Comparison of ENCODE assay signal across 15 mouse cellular contexts in genomic region chr14:74723541-74723940, GRCm38 (mm10). TPM values are rescaled to one million over a fixed set of nuclear protein-coding genes. Genes with fewer than 3 reads are reported as not detected.
A peak's percentile ranks its signal among the peaks of the same experiment; 100 is the strongest.
DNase-seq lines count a peak whose midpoint lies in the region; ATAC-seq and TF ChIP-seq lines count a peak whose summit lies in the region.
"Had no signal": no experiment of that assay in that cellular context is flagged by ENCODE, and none has a peak within 500 bp of the region (broad histone marks: within the 10 kb centered on the region; RNA-seq: fewer than 3 reads in every experiment).

No protein-coding gene starts in this region.

- TF ChIP-seq RAD21 in MEL (IDR thresholded peaks at IDR 0.05; ENCODE audit: low read depth, low read length): peak; percentile 27

- TF ChIP-seq POLR2A in MEL (IDR thresholded peaks at IDR 0.05; ENCODE audit: control insufficient read depth in 1 of 2, insufficient read depth in 1 of 2, low read depth in 1 of 2, low read length in 2 of 2, poor library complexity in 1 of 2): no peak

- H3K9me3 ChIP-seq in intestine, postnatal 0 days (ENCODE audit: control insufficient read depth): no peaks in the 10 kb centered on the region
- no peaks in the 10 kb centered on the region for H3K9me3 ChIP-seq in intestine, embryonic 16.5 days (ENCODE audit: control insufficient read depth, low read length)
- H3K9me3 ChIP-seq in MEL (replicated peaks; ENCODE audit: insufficient read depth, low read length): no peaks in the 10 kb centered on the region
- H3K9me3 ChIP-seq: forebrain, embryonic 13.5 days; G1E; hindbrain, embryonic 13.5 days; lung, embryonic 15.5 days; midbrain, embryonic 13.5 days had no signal

- ATAC-seq in intestine, postnatal 0 days: no peak
- ATAC-seq in intestine, embryonic 16.5 days: no peak
- ATAC-seq: forebrain, embryonic 13.5 days; midbrain, embryonic 13.5 days had no signal

- TF ChIP-seq CTCF in intestine, postnatal 0 days (IDR thresholded peaks at IDR 0.05; ENCODE audit: low read depth): peak; percentile 47
- TF ChIP-seq CTCF in left cerebral cortex, adult 2 months (IDR thresholded peaks at IDR 0.05): peak; percentile 35
- peak in 2 of 3 experiments; percentile 16 to 23; a peak in 2 of 6 replicates for TF ChIP-seq CTCF in MEL (IDR thresholded peaks at IDR 0.05 in 2 of 3, conservative IDR thresholded peaks at IDR 0.05 in 1 of 3; ENCODE audit: control insufficient read depth in 1 of 3, insufficient read depth in 1 of 3, low read depth in 2 of 3, low read length in 3 of 3, poor library complexity in 1 of 3, severe bottlenecking in 1 of 3)

- H3K79me2 ChIP-seq in MEL (ENCODE audit: control insufficient read depth, insufficient read depth, low read length, poor library complexity): no peaks in the 10 kb centered on the region

- 71% methylated on average over 3 of the region's 3 CpGs for WGBS in intestine, postnatal 0 days
- WGBS in intestine, embryonic 16.5 days: 72% methylated on average over 3 of the region's 3 CpGs

- intact Hi-C loops in left cerebral cortex, adult 2 months (cut with DNase I): no loop called here

- TF ChIP-seq EP300 in MEL (IDR thresholded peaks at IDR 0.05; ENCODE audit: low read depth in 1 of 2, low read length in 2 of 2): no peak

- H3K27me3 ChIP-seq in intestine, postnatal 0 days (replicated peaks; ENCODE audit: control insufficient read depth, insufficient read depth, low read length): no peaks in the 10 kb centered on the region
- no peaks in the 10 kb centered on the region for H3K27me3 ChIP-seq in intestine, embryonic 16.5 days (replicated peaks; ENCODE audit: control insufficient read depth, insufficient read depth, low read length)
- peaks cover 3 to 7% of the 10 kb centered on the region in 2 experiments for H3K27me3 ChIP-seq in MEL (ENCODE audit: control insufficient read depth in 1 of 2, insufficient read depth in 2 of 2, low read length in 2 of 2)
- H3K27me3 ChIP-seq: forebrain, embryonic 13.5 days; hindbrain, embryonic 13.5 days; lung, embryonic 15.5 days; midbrain, embryonic 13.5 days had no signal

- H3K4me1 ChIP-seq in intestine, postnatal 0 days (replicated peaks; ENCODE audit: control insufficient read depth, insufficient read depth, low read length): no peaks in the 10 kb centered on the region
- no peaks in the 10 kb centered on the region for H3K4me1 ChIP-seq in intestine, embryonic 16.5 days (ENCODE audit: control insufficient read depth, insufficient read depth, low read length)
- no peaks in the 10 kb centered on the region for H3K4me1 ChIP-seq in MEL (ENCODE audit: control insufficient read depth in 1 of 2, insufficient read depth in 2 of 2, low read length in 2 of 2)
- H3K4me1 ChIP-seq: forebrain, embryonic 13.5 days; hindbrain, embryonic 13.5 days; lung, embryonic 15.5 days; midbrain, embryonic 13.5 days had no signal

- DNase-seq in left cerebral cortex, adult 2 months (ENCODE audit: extremely low spot score in 1 of 2, low spot score in 2 of 2): no peak
- DNase-seq in left cerebral cortex, adult 8-10 months (ENCODE audit: low spot score in 2 of 2): no peak
- no peak for DNase-seq in MEL (ENCODE audit: low read depth, low spot score)
- DNase-seq in kidney, postnatal 4 days: peak; percentile 12 to 20
- DNase-seq in thymus, postnatal 4 days: no peak
- DNase-seq: adrenal gland, adult 8-10 months; cerebellum, postnatal 10 days had no signal

- H3K27ac ChIP-seq in intestine, postnatal 0 days (ENCODE audit: low read depth, low read length): no peak overlapping the region
- H3K27ac ChIP-seq in intestine, embryonic 16.5 days (ENCODE audit: low read length): no peak overlapping the region
- no peak overlapping the region for H3K27ac ChIP-seq in left cerebral cortex, adult 2 months
- no peak overlapping the region for H3K27ac ChIP-seq in MEL (ENCODE audit: control insufficient read depth, low read depth, low read length)
- H3K27ac ChIP-seq: forebrain, embryonic 13.5 days; hindbrain, embryonic 13.5 days; lung, embryonic 15.5 days; midbrain, embryonic 13.5 days had no signal

- H3K36me3 ChIP-seq in intestine, postnatal 0 days (ENCODE audit: control insufficient read depth, insufficient read depth): no peaks in the 10 kb centered on the region
- H3K36me3 ChIP-seq in intestine, embryonic 16.5 days (ENCODE audit: control insufficient read depth, insufficient read depth, low read length): no peaks in the 10 kb centered on the region
- H3K36me3 ChIP-seq in MEL (ENCODE audit: control insufficient read depth in 1 of 2, insufficient read depth in 2 of 2, low read length in 2 of 2): no peaks in the 10 kb centered on the region
- H3K36me3 ChIP-seq: G1E; hindbrain, embryonic 13.5 days; lung, embryonic 15.5 days; midbrain, embryonic 13.5 days had no signal

- no peak overlapping the region for H3K4me2 ChIP-seq in intestine, postnatal 0 days (replicated peaks; ENCODE audit: low read depth)
- no peak overlapping the region for H3K4me2 ChIP-seq in intestine, embryonic 16.5 days (ENCODE audit: low read depth, low read length)
- H3K4me2 ChIP-seq: forebrain, embryonic 13.5 days; hindbrain, embryonic 13.5 days; liver, embryonic 11.5 days; lung, embryonic 15.5 days; midbrain, embryonic 13.5 days had no signal

- H3K4me3 ChIP-seq in intestine, postnatal 0 days (ENCODE audit: low read depth, low read length): no peak overlapping the region
- no peak overlapping the region for H3K4me3 ChIP-seq in intestine, embryonic 16.5 days (ENCODE audit: low read length)
- no peak overlapping the region for H3K4me3 ChIP-seq in left cerebral cortex, adult 2 months
- no peak overlapping the region for H3K4me3 ChIP-seq in MEL (ENCODE audit: control insufficient read depth in 1 of 2, insufficient read depth in 1 of 2, low read depth in 2 of 2, low read length in 2 of 2)
- H3K4me3 ChIP-seq: forebrain, embryonic 13.5 days; hindbrain, embryonic 13.5 days; lung, embryonic 15.5 days; midbrain, embryonic 13.5 days had no signal

- no peak overlapping the region for H3K9ac ChIP-seq in intestine, postnatal 0 days (ENCODE audit: low read depth, low read length)
- no peak overlapping the region for H3K9ac ChIP-seq in intestine, embryonic 16.5 days (ENCODE audit: low read depth, low read length)
- no peak overlapping the region for H3K9ac ChIP-seq in MEL (ENCODE audit: control insufficient read depth, low read depth, low read length, poor library complexity, severe bottlenecking)
- H3K9ac ChIP-seq: forebrain, embryonic 13.5 days; hindbrain, embryonic 13.5 days; lung, embryonic 15.5 days; midbrain, embryonic 13.5 days had no signal

TF ChIP-seq in MEL, 35 proteins besides CTCF, POLR2A, EP300 and RAD21:
- TF ChIP-seq POLR2AphosphoS2 (IDR thresholded peaks at IDR 0.05; ENCODE audit: low read length) (no peak), USF1 (IDR thresholded peaks at IDR 0.05; ENCODE audit: low read depth, low read length) (no peak), MXI1 (IDR thresholded peaks at IDR 0.05; ENCODE audit: low read depth, low read length) (no peak), MEF2A (IDR thresholded peaks at IDR 0.05; ENCODE audit: extremely low read depth, insufficient replicate concordance, low read depth, low read length, poor library complexity, severe bottlenecking) (no peak)

RNA-seq across cellular contexts. Expression of gene Esd, which starts 8.6 kb away (rescaled TPM):
- polyA plus RNA-seq in intestine, postnatal 0 days (2015; fragmentation: Nextera tagmentation; extraction: Ambion mirVana): 464 and 477 TPM in 2 replicates
- 370 and 377 TPM in 2 replicates for polyA plus RNA-seq in intestine, embryonic 16.5 days (2015; fragmentation: Nextera tagmentation; extraction: Ambion mirVana)
- total RNA-seq in left cerebral cortex, adult 2 months (2021): 10 to 100 TPM; 75.3 to 87.6 TPM
- total RNA-seq in left cerebral cortex, adult 8-10 months (2022): 10 to 100 TPM; 90.1 to 95.5 (median 91.4) TPM
- total RNA-seq in MEL (2012; rRNA removed): 150 and 159 TPM in 2 replicates
- 100 to 1,000 TPM in 1 of 2 experiments, not detected in 1; 230 TPM for polyA plus RNA-seq in MEL (2012; ENCODE audit: insufficient read depth in 1 of 2, insufficient read length in 2 of 2, low read depth in 1 of 2, low replicate concordance in 2 of 2, missing spikeins in 1 of 2)

Comparison
In these comparisons a context has a peak if more than half of its experiments do, and no peak if none do; other contexts are left out.
1. DNase-seq: peak in kidney, postnatal 4 days (2 of 2); none in left cerebral cortex, adult 2 months (0 of 2), left cerebral cortex, adult 8-10 months (0 of 2), MEL (single experiment) and thymus, postnatal 4 days (single experiment).
2. Peak in every context shown above with its lines, with median percentiles within 50 percentile points of each other: CTCF ChIP-seq.